In the genomic region with DNA sequence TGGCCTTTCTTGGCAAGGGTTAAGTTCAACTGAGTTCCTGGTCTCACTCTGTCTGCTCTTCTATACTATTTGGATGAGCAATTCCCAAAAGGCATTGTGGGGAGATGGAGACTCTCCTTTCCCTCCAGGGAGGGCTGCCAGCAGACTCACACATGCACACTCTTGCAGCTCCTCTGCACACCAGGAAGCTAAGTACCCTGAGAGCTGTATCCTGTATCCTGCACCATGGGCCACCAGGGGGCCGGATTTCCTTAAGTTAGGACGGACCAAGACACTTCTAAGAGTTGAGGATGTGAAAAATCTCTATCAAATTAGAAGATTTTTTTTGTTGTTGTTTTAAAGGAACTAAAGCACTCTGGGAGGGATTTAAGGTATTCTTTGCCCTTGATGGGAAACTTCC, we compare ENCODE assay signal across 9 mouse cellular contexts.
DNase-seq lines count a peak whose midpoint lies in the region; ATAC-seq and TF ChIP-seq lines count a peak whose summit lies in the region.
"Had no signal": no experiment of that assay in that cellular context is flagged by ENCODE, and none has a peak within 500 bp of the region (broad histone marks: within the 10 kb centered on the region; RNA-seq: fewer than 3 reads in every experiment).

No protein-coding gene starts in this region.

- ATAC-seq in heart, embryonic 13.5 days (ENCODE audit: extremely low read depth, insufficient number of reproducible peaks, low FRiP score, low TSS enrichment) = no peak
- ATAC-seq in midbrain, embryonic 16.5 days = no peak

- no peak overlapping the region for H3K27ac ChIP-seq in layer of hippocampus, adult 2 months
- H3K27ac ChIP-seq in heart, embryonic 13.5 days (replicated peaks) = peak overlapping the region; percentile 89; the same call in 1 of the 2 replicates
- no peak overlapping the region for H3K27ac ChIP-seq in midbrain, embryonic 16.5 days (ENCODE audit: low read length)

- DNase-seq in layer of hippocampus, adult 2 months (ENCODE audit: low spot score in 2 of 2) = no peak
- DNase-seq in layer of hippocampus, adult 9-10 months (ENCODE audit: low spot score) = no peak
- DNase-seq in R1 (ENCODE audit: low read depth, low spot score) = peak; percentile 25
- peak; percentile 83 to 84 for DNase-seq in kidney, postnatal 25 days
- DNase-seq in urinary bladder, postnatal 36 days (ENCODE audit: low spot score in 2 of 2) = no peak
- no peak for DNase-seq in layer of hippocampus, postnatal 14 days (ENCODE audit: low spot score in 2 of 2)

- 30% methylated on average over 2 of the region's 2 CpGs for WGBS in heart, embryonic 13.5 days
- 51% methylated on average over 2 of the region's 2 CpGs for WGBS in midbrain, embryonic 16.5 days

- H3K9ac ChIP-seq in heart, embryonic 13.5 days = no peak overlapping the region
- no peak overlapping the region for H3K9ac ChIP-seq in midbrain, embryonic 16.5 days (ENCODE audit: low read depth, low read length)
- H3K9ac ChIP-seq: hindbrain, embryonic 15.5 days had no signal

- H3K9me3 ChIP-seq in heart, embryonic 13.5 days = no peaks in the 10 kb centered on the region
- no peaks in the 10 kb centered on the region for H3K9me3 ChIP-seq in midbrain, embryonic 16.5 days (replicated peaks; ENCODE audit: control insufficient read depth, low read length, poor library complexity, severe bottlenecking)
- H3K9me3 ChIP-seq: hindbrain, embryonic 15.5 days had no signal

- no peak overlapping the region for H3K4me2 ChIP-seq in heart, embryonic 13.5 days
- no peak overlapping the region for H3K4me2 ChIP-seq in midbrain, embryonic 16.5 days (ENCODE audit: low read length)
- H3K4me2 ChIP-seq: hindbrain, embryonic 15.5 days had no signal

- peak; percentile 67 for TF ChIP-seq CTCF in layer of hippocampus, adult 2 months (conservative IDR thresholded peaks at IDR 0.05)

- H3K4me3 ChIP-seq in layer of hippocampus, adult 2 months = no peak overlapping the region
- no peak overlapping the region for H3K4me3 ChIP-seq in heart, embryonic 13.5 days
- no peak overlapping the region for H3K4me3 ChIP-seq in midbrain, embryonic 16.5 days (ENCODE audit: low read depth, low read length)
- H3K4me3 ChIP-seq: hindbrain, embryonic 15.5 days had no signal

- H3K36me3 ChIP-seq in heart, embryonic 13.5 days = 0 out of 2 replicates have a peak, but pooled peaks cover 6% of the 10 kb centered on the region
- H3K36me3 ChIP-seq in midbrain, embryonic 16.5 days (ENCODE audit: control insufficient read depth, insufficient read depth, low read length) = no peaks in the 10 kb centered on the region
- H3K36me3 ChIP-seq: hindbrain, embryonic 15.5 days had no signal

- no peaks in the 10 kb centered on the region for H3K27me3 ChIP-seq in heart, embryonic 13.5 days (replicated peaks)
- no peaks in the 10 kb centered on the region for H3K27me3 ChIP-seq in midbrain, embryonic 16.5 days (ENCODE audit: control insufficient read depth, insufficient read depth, low read depth, low read length)
- H3K27me3 ChIP-seq: hindbrain, embryonic 15.5 days had no signal

- H3K4me1 ChIP-seq in heart, embryonic 13.5 days = peaks cover 40% of the 10 kb centered on the region
- peaks cover 4% of the 10 kb centered on the region for H3K4me1 ChIP-seq in midbrain, embryonic 16.5 days (ENCODE audit: control insufficient read depth, insufficient read depth, low read length)

Comparison
In these comparisons a context has a peak if more than half of its experiments do, and no peak if none do; other contexts are left out.
1. DNase-seq: peak in R1 (single experiment) and kidney, postnatal 25 days (2 of 2); none in layer of hippocampus, adult 2 months (0 of 2), layer of hippocampus, adult 9-10 months (single experiment), urinary bladder, postnatal 36 days (0 of 2) and layer of hippocampus, postnatal 14 days (0 of 2).